Mouse (Mus musculus): ENCODE results near the gene Mlf1.

The Mlf1 gene

DNA sequence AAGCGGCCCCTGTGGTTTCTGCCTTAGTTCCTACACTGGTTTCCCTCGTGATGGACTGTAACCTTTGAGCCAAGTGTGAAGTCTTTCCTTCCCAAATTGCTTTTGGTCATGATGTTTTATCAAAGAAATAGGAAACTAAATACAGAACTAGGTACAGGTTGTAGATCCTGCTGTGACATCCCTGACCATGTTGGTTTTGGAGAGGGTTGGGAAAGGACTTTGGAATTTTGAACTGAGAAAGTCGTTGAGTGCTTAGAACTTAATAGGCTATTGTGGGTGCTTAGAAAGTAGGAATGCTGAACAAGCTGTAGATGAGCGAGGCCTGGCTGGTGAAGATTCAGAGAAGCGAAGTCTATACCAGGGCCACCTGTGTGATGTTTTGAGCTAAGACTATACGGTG lies 60.1 kb downstream of the Mlf1 start:
- peak in 1 of 2 experiments; percentile 11 for DNase-seq (ENCODE audit: inconsistent age in 2 of 2, low spot score in 1 of 2)

DNA sequence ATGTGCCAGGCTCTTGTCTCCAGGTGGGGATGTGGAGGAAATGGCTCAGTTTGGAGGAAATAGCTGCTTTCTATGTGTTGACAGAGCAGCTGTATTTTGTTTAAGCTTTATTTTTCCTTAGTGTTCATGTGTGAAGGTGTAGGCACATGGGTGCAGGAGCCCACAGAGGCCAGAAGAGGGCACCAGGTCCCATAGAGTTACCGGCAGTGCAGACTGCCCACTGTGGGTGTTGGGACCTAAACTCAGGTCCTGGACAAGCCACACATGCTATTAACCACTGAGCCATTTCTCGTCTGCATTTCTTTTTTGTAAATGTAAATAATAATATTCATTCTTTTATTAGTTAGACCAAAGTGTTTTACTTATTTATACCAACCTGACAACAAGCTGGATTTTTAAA lies 73.2 kb downstream of the Mlf1 start:
- no peak for DNase-seq (ENCODE audit: inconsistent age in 2 of 2, low spot score in 1 of 2)

All from adrenal gland, adult (tissue).